Mouse (Mus musculus): ENCODE data around the gene Bri3. TPM values are rescaled to one million over a fixed set of nuclear protein-coding genes. Genes with fewer than 3 reads are reported as not detected.

The Bri3 gene
- total and polyA plus RNA-seq, 2 experiments from 2014 or later: 19.4 to 124 TPM

DNA sequence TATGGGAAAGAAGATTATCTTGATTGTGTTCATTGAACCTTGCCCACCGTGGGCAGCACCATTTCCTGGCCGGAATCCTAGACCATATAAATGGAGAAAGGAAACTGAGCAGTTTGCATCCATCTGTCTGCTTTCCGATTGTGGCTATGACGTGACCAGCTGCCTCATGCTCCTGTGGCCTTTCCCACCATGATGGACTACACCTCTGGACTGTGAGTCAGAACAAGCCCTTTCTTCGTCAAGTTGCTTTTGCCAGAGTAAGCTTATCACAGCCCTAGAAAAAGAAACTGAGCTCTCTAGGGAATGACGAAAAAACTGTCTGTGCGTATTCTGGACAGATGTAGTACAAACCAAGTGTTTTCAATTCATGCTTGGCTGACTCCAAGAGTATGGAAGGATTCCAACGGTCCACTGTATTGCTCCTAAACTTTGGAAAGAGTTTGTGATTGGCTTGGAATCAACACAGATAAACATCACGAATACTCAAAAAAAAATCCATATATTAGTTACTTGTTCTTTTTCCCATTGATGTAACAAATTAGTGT lies 124.5 kb downstream of the Bri3 start:
- ATAC-seq (ENCODE audit: low FRiP score) (no peak), DNase-seq (ENCODE audit: low spot score) (no peak)
- no peaks in the 10 kb centered on the region for H3K4me1 ChIP-seq (ENCODE audit: insufficient read depth, low read length)
- TF ChIP-seq CTCF (IDR thresholded peaks at IDR 0.05): no peak
- 87% methylated on average over 9 of the region's 9 CpGs for WGBS
- H3K9me3 ChIP-seq (ENCODE audit: low read length): no peaks in the 10 kb centered on the region
- H3K4me2 ChIP-seq (ENCODE audit: low read depth, low read length, poor library complexity, severe bottlenecking): no peak overlapping the region
- no peak overlapping the region for H3K27ac ChIP-seq (ENCODE audit: low read depth, low read length)
- no peaks in the 10 kb centered on the region for H3K27me3 ChIP-seq (ENCODE audit: insufficient read depth, low read length)
- H3K9ac ChIP-seq (replicated peaks; ENCODE audit: low read length, poor library complexity, severe bottlenecking): no peak overlapping the region
- H3K36me3 ChIP-seq (ENCODE audit: insufficient read depth, low read length): no peaks in the 10 kb centered on the region
- H3K4me3 ChIP-seq (ENCODE audit: low read depth, low read length): no peak overlapping the region

DNA sequence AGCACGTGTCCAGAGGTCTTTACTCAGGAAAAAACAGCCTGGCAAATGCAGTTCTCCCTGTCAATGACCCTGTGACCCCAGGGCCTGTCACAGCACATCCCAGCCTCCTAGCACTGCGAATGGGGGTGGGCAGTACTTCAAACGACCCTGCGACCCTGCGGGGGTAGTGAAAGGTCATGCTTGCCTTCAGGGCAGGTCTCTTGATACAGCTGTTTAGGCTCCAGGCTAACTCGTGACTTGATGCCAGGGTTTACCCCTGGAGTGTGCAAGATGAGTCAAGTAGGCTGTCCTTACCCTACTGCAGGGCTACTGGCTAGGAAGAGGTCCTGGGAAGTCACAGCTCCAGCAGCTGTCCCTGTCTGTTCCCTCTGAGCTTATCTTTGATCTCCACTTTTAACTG lies 126.7 kb downstream of the Bri3 start:
- Histone ChIP-seq H3K4me3 (ENCODE audit: low read depth, low read length) (no peak overlapping the region), H3K36me3 (ENCODE audit: insufficient read depth, low read length) (no peaks in the 10 kb centered on the region), H3K9me3 (ENCODE audit: low read length) (no peaks in the 10 kb centered on the region), H3K9ac (replicated peaks; ENCODE audit: low read length, poor library complexity, severe bottlenecking) (no peak overlapping the region), H3K27ac (ENCODE audit: low read depth, low read length) (no peak overlapping the region), H3K4me1 (ENCODE audit: insufficient read depth, low read length) (no peaks in the 10 kb centered on the region), H3K4me2 (ENCODE audit: low read depth, low read length, poor library complexity, severe bottlenecking) (no peak overlapping the region), H3K27me3 (ENCODE audit: insufficient read depth, low read length) (no peaks in the 10 kb centered on the region)
- ATAC-seq (ENCODE audit: low FRiP score): no peak
- 5% methylated on average over 6 of the region's 6 CpGs for WGBS
- DNase-seq (ENCODE audit: low spot score): no peak
- TF ChIP-seq CTCF (IDR thresholded peaks at IDR 0.05): no peak

DNA sequence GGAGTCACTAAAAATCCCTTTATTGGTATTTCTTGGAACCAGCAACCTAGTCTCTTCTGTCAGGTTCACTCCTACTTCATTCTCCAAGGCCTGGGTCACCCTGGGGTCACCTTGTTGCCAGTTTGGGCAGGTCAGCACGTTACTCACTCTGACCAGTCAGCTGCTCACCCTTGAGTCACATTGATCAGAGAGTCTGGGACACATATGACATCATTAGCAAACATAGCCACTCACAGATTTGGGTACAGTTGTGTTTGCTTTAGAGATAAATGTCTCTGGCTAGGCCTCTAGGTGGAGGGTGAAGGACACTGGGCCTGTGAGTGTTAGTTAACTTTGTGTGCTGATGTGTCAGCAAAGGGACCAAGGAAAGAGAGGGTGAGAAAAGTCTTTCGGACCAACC lies 127.9 kb downstream of the Bri3 start:
- Histone ChIP-seq H3K36me3 (ENCODE audit: insufficient read depth, low read length) (no peaks in the 10 kb centered on the region), H3K4me2 (ENCODE audit: low read depth, low read length, poor library complexity, severe bottlenecking) (no peak overlapping the region), H3K27me3 (ENCODE audit: insufficient read depth, low read length) (no peaks in the 10 kb centered on the region), H3K9me3 (ENCODE audit: low read length) (no peaks in the 10 kb centered on the region), H3K27ac (ENCODE audit: low read depth, low read length) (no peak overlapping the region), H3K9ac (replicated peaks; ENCODE audit: low read length, poor library complexity, severe bottlenecking) (no peak overlapping the region), H3K4me3 (ENCODE audit: low read depth, low read length) (no peak overlapping the region), H3K4me1 (ENCODE audit: insufficient read depth, low read length) (no peaks in the 10 kb centered on the region)
- 75% methylated on average over 2 of the region's 2 CpGs for WGBS
- no peak for DNase-seq (ENCODE audit: low spot score)
- ATAC-seq (ENCODE audit: low FRiP score): no peak
- TF ChIP-seq CTCF (IDR thresholded peaks at IDR 0.05): no peak

DNA sequence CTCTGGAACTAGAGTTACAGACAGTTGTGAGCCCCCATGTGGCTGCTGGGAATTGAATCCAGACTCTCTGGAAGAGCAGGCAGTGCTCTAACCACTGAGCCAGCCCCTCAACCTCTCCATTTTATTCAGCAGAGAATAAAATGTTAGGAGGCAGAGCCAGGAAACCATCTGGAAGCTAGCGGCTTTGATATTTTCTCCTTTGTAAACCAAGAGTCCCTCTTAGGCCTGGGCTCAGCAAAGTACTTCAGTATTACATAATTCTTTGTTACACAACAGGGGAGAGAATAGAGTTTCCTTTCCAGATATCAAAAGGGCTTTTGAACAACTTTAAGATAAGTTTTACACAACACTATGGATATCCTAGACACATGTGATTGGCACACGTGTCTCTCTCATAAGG lies 128.6 kb downstream of the Bri3 start:
- H3K27me3 ChIP-seq (ENCODE audit: insufficient read depth, low read length): no peaks in the 10 kb centered on the region
- no peak overlapping the region for H3K4me2 ChIP-seq (ENCODE audit: low read depth, low read length, poor library complexity, severe bottlenecking)
- no peak for DNase-seq (ENCODE audit: low spot score)
- no peaks in the 10 kb centered on the region for H3K9me3 ChIP-seq (ENCODE audit: low read length)
- ATAC-seq (ENCODE audit: low FRiP score): no peak
- no peak overlapping the region for H3K27ac ChIP-seq (ENCODE audit: low read depth, low read length)
- TF ChIP-seq CTCF (IDR thresholded peaks at IDR 0.05): no peak
- no peak overlapping the region for H3K9ac ChIP-seq (replicated peaks; ENCODE audit: low read length, poor library complexity, severe bottlenecking)
- H3K4me1 ChIP-seq (ENCODE audit: insufficient read depth, low read length): no peaks in the 10 kb centered on the region
- WGBS: 88% methylated on average over 2 of the region's 2 CpGs
- no peak overlapping the region for H3K4me3 ChIP-seq (ENCODE audit: low read depth, low read length)
- no peaks in the 10 kb centered on the region for H3K36me3 ChIP-seq (ENCODE audit: insufficient read depth, low read length)

DNA sequence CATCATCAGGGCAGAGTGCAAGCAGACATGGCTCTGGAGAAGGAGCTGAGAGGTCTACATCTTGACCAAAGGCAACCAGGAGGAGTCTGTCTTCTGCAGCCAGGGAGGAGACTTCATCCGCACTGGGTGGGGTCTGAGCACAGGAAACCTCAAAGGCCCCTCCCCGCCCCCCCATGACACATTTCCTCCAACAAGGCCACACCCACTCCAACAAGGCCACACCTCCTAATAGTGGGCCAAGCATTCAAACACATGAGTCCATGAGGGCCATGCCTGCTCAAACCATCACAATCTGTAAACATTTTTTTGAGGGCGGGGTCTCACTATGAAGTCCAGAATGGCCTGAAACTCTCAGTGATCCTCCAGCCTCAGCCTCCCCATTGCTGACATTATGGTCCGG lies 135.2 kb downstream of the Bri3 start:
- no peak overlapping the region for H3K4me3 ChIP-seq (ENCODE audit: low read depth, low read length)
- no peak overlapping the region for H3K9ac ChIP-seq (replicated peaks; ENCODE audit: low read length, poor library complexity, severe bottlenecking)
- DNase-seq (ENCODE audit: low spot score) (no peak), ATAC-seq (ENCODE audit: low FRiP score) (no peak)
- H3K27ac ChIP-seq (ENCODE audit: low read depth, low read length): no peak overlapping the region
- no peaks in the 10 kb centered on the region for H3K9me3 ChIP-seq (ENCODE audit: low read length)
- no peaks in the 10 kb centered on the region for H3K4me1 ChIP-seq (ENCODE audit: insufficient read depth, low read length)
- no peak overlapping the region for H3K4me2 ChIP-seq (ENCODE audit: low read depth, low read length, poor library complexity, severe bottlenecking)
- no peaks in the 10 kb centered on the region for H3K27me3 ChIP-seq (ENCODE audit: insufficient read depth, low read length)
- H3K36me3 ChIP-seq (ENCODE audit: insufficient read depth, low read length): no peaks in the 10 kb centered on the region
- 96% methylated on average over 4 of the region's 4 CpGs for WGBS
- no peak for TF ChIP-seq CTCF (IDR thresholded peaks at IDR 0.05)

DNA sequence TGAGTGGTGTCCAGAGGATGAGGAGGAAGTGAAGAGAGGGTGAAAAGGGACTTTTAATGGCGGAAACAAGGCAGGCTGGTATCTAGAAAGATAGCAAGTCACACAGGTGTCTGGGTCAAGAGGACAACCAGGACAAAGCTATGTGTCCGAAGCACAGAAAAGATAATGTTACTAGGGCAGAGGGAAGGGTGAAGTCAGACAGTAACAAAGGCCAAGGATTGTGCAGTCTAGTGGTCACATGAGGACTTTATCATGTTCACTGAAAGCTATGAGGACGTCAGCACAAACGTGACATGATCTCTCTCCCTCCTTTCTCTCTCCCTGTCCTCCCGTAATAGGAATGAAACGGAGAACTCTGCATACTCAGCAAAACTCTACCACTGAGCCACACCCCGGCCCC lies 136.5 kb downstream of the Bri3 start:
- no peak overlapping the region for H3K4me3 ChIP-seq (ENCODE audit: low read depth, low read length)
- H3K4me2 ChIP-seq (ENCODE audit: low read depth, low read length, poor library complexity, severe bottlenecking): no peak overlapping the region
- no peaks in the 10 kb centered on the region for H3K9me3 ChIP-seq (ENCODE audit: low read length)
- no peaks in the 10 kb centered on the region for H3K27me3 ChIP-seq (ENCODE audit: insufficient read depth, low read length)
- no peaks in the 10 kb centered on the region for H3K36me3 ChIP-seq (ENCODE audit: insufficient read depth, low read length)
- ATAC-seq (ENCODE audit: low FRiP score) (no peak), DNase-seq (ENCODE audit: low spot score) (no peak)
- no peak overlapping the region for H3K9ac ChIP-seq (replicated peaks; ENCODE audit: low read length, poor library complexity, severe bottlenecking)
- no peak for TF ChIP-seq CTCF (IDR thresholded peaks at IDR 0.05)
- no peaks in the 10 kb centered on the region for H3K4me1 ChIP-seq (ENCODE audit: insufficient read depth, low read length)
- no peak overlapping the region for H3K27ac ChIP-seq (ENCODE audit: low read depth, low read length)
- 88% methylated on average over 7 of the region's 7 CpGs for WGBS

Data from midbrain, postnatal 0 days (tissue).